Mouse (Mus musculus) liver, adult (tissue): ENCODE data around the gene Opa3.

Source experiments
- GATA4 ChIP-seq: IDR thresholded peaks from 2 replicates; pipeline ENCODE4 v1.6.1; 2014; ENCODE audit warnings: mild to moderate bottlenecking, low read length; ENCODE audit not compliant: insufficient replicate concordance

The Opa3 gene

GRCm38 (mm10) chr7:19255395-19255794 lies 27.3 kb downstream of the Opa3 start:
- no peak for TF ChIP-seq GATA4

DNA sequence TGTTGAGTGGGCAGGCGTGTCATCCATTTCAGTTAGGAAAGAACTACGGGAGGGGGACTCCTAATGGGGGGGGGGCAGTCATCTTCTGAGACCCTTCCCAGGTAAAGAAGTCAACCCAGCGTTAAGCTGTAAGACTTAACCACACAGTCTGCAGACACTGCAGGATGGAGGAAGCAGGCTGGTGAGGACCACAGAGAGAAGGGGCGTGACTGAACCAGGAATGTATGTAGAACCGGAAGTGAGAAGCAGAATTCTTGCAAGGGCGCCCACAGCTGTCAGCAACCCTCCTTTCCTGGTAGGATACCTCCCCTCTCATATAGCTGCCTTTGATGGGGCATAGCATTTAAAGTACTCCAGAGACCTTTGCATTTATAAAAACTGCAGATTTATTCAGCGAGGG lies 28.4 kb downstream of the Opa3 start:
- no peak for TF ChIP-seq GATA4

- TF ChIP-seq GATA4: no peak
Observed at GRCm38 (mm10) chr7:19257390-19258022, 29.4 kb downstream of the Opa3 start.

DNA sequence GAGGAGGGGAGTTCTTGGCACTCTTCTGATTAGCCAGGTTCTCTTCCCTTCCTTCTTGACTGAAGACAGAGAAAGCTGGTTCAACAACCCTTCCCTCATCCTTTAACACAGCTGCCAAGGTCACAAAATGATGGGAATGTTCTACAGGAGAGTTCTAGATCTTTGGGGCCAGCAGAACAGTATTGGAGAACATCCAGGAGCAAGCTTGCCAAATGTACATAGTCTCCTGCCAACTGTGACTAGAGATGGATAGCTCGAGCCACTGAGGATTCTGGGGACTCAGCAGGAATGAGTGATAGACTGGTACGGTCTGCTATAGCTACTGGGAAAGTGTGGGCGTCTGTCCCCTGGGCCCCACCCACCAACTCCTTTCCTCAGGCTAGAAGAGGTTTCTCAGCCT lies 30.2 kb downstream of the Opa3 start:
- TF ChIP-seq GATA4: no peak

GRCm38 (mm10) chr7:19265147-19265546 lies 37.0 kb downstream of the Opa3 start:
- no peak for TF ChIP-seq GATA4

GRCm38 (mm10) chr7:19265928-19266822 lies 38.0 kb downstream of the Opa3 start:
- no peak for TF ChIP-seq GATA4

DNA sequence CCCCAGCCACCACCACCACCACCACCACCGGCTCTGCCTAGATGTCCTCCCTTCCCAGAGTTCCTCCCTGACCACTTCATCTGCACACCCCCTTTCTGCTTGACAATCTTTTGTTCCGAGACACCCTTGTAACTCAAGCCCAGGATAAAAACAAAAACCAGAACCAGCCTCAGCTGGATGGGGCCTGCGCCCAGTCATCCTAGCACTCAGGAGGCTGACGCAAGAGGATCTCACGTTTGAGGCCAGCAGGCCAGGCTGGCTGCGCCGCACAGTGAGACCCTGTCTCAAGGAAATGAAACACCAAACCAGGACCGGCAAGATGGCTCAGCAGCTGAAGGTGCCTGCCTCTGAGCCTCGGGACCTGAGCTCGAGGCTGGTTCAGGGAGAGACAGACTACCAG lies 38.9 kb downstream of the Opa3 start:
- TF ChIP-seq GATA4: no peak

DNA sequence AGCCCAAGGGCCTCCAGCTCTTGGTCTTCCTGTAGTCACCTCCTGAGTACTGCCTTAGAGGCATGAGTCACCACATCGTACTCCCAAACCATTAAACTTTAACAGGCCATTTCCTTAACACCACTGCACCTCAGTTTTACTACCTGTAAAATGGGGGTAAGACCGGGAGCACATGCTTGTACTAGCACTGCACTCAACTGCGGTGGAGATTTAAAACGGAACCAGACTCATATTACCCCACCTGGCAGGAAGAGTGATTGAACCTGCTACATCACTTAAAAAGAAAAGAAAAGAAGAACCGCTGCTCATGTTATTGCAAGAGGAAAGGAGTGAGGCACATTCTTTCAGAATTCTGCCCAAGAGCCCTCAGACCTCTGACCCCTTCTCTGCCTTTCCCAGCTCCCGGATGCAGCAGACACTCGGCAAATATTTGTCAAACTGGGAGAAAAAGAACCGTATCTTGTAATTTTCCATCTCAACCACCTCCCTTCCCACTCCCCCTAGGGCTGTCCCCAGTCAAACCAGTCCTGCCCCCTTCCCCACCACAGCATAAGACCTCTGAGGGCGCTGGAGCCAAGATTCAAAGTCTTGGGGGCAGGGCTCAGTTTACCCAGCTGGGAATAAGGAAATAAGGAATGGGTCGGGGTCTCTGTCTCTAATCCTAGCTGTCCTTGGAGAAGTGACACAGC lies 41.0 kb downstream of the Opa3 start:
- no peak for TF ChIP-seq GATA4

GRCm38 (mm10) chr7:19269721-19270441 lies 41.7 kb downstream of the Opa3 start:
- TF ChIP-seq GATA4: no peak

GRCm38 (mm10) chr7:19270509-19271237 lies 42.5 kb downstream of the Opa3 start:
- no peak for TF ChIP-seq GATA4

DNA sequence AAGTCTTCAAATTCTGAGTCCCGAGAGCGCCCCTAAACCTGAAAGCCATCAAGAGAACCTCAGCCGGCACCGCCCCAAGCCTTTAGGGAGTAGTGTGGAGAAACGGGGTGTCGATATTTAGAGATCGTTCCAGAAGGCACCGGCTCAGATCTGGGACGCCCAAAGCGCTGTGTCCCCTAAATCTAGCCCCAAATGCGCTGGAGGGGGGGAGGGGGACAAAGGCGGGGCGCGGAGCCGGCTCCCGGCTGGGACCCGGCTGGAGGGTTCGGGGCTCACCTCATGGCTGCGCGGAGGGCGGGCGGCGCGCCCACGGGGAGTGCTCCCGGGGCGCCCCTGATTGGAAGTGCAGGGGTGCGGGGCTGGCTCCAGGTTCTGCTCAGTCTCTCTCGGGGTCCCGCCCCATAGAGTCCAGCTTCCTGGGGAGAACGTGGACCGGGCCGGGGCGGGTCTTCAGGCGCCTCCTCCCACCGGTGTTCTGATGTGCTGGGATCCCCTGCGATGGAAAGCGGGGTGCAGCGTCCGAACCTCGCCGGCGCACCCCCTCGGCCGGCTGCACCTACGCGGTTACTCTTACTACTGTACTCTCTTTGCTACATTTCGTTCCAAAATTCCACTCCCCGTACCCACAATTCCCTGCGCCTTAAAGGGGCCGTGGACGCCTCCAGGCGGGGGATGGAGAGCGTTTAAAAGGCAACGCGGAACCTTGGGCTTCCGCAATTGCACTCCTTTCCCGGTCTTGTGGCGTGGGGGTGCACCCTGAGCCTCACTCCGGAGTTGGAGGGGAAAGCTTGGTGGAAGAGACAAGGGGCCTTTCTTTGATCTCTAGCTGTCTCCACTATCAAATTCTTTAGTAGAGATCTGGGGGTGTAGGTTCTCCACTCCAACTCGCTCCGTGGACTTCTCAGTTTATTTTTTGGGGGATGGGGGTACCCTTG lies 43.4 kb downstream of the Opa3 start, which contains the start of gene Vasp:
Gene Vasp, minus strand, starts transcription at position 580 of the 935 bp plus-strand sequence.
- TF ChIP-seq GATA4: no peak

DNA sequence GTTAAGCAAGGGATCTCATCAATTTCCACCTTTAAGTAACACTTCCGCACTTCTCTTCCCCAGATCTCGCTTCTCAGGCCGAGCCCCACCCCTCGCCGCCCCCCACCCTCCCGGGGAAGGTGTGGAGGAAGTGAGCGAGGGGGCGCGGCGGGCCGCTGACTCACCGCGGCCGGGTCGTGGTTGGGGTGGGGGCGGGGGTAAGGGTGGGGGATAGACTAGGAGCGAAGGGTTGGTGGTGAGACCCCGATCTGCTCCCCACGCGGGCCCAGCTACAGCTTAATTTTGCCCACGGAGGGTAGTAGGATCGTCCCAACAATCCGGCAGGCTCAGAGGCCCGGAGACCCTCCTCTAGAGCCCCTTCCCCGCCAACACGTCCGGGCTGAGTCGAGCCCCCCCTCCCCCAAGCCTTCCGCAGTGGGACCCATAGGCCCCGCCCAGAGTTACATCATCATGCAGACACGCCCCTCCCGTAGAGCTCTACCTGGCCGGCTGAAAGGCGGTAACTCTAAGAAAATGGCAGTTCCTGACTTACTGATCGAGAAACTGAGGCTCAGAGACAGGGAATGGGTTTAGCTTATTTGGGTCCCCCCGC lies 44.1 kb downstream of the Opa3 start:
- no peak for TF ChIP-seq GATA4

GRCm38 (mm10) chr7:19276253-19276652 lies 48.1 kb downstream of the Opa3 start:
- TF ChIP-seq GATA4: no peak
